Mouse (Mus musculus) thymus, adult 18-20 months (tissue): ENCODE results near the gene Cx3cr1.
"Not testable (repeated sequence)": the region's sequence is repeated elsewhere in the genome, so short reads cannot be mapped to it uniquely, and the experiment has no call there.

Experiments
- DNase-seq, 2 experiments: peaks; one replicate each; pipeline ENCODE4 v3.0.0; 2022; ENCODE audit warnings: mixed read lengths in 2 of 2

Cx3cr1 gene

GRCm38 (mm10) chr9:120069779-120070178, at the start of gene Cx3cr1:
Gene Cx3cr1 (minus strand): TSS chr9:120069879.
- no peak for DNase-seq

- no peak for DNase-seq
These were observed 48.5 kb upstream of the Cx3cr1 start for GRCm38 (mm10) chr9:120118212-120118611.

GRCm38 (mm10) chr9:120116184-120116624, 46.5 kb upstream of the Cx3cr1 start:
- no peak for DNase-seq

GRCm38 (mm10) chr9:120115580-120115979, 45.9 kb upstream of the Cx3cr1 start:
- DNase-seq = no peak

- DNase-seq = no peak
These were observed 45.1 kb upstream of the Cx3cr1 start for GRCm38 (mm10) chr9:120114789-120115151.

- DNase-seq = no peak
These were observed 44.5 kb upstream of the Cx3cr1 start for GRCm38 (mm10) chr9:120114051-120114788.

GRCm38 (mm10) chr9:120113456-120113855, 43.8 kb upstream of the Cx3cr1 start:
- DNase-seq = no peak

GRCm38 (mm10) chr9:120112472-120112871, 42.8 kb upstream of the Cx3cr1 start:
- no peak for DNase-seq

- no peak for DNase-seq
These were observed 41.7 kb upstream of the Cx3cr1 start for GRCm38 (mm10) chr9:120111156-120111945.

GRCm38 (mm10) chr9:120110211-120111018, 40.7 kb upstream of the Cx3cr1 start, which contains the start of gene Slc25a38:
Gene Slc25a38 (plus strand): TSS chr9:120110374.
- peak; percentile 92 for DNase-seq

- not testable (repeated sequence) for DNase-seq
These were observed 39.3 kb upstream of the Cx3cr1 start for GRCm38 (mm10) chr9:120108953-120109352.

- no peak for DNase-seq
These were observed 31.5 kb upstream of the Cx3cr1 start for GRCm38 (mm10) chr9:120101165-120101564.

GRCm38 (mm10) chr9:120099304-120099703, 29.6 kb upstream of the Cx3cr1 start:
- no peak for DNase-seq

- no peak for DNase-seq
These were observed 29.0 kb upstream of the Cx3cr1 start for GRCm38 (mm10) chr9:120098682-120099081.

GRCm38 (mm10) chr9:120095886-120096285, 26.2 kb upstream of the Cx3cr1 start:
- no peak for DNase-seq

GRCm38 (mm10) chr9:120093701-120094100, 24.0 kb upstream of the Cx3cr1 start:
- no peak for DNase-seq

GRCm38 (mm10) chr9:120091696-120092238, 22.1 kb upstream of the Cx3cr1 start, which contains the start of gene Ccr8:
Gene Ccr8 (plus strand): TSS chr9:120092114.
- DNase-seq = no peak

GRCm38 (mm10) chr9:120091086-120091485, 21.4 kb upstream of the Cx3cr1 start:
- DNase-seq = no peak

- DNase-seq = no peak
These were observed 19.4 kb upstream of the Cx3cr1 start for GRCm38 (mm10) chr9:120089125-120089524.

- no peak for DNase-seq
These were observed 14.7 kb upstream of the Cx3cr1 start for GRCm38 (mm10) chr9:120084406-120084805.

GRCm38 (mm10) chr9:120083158-120083894, 13.6 kb upstream of the Cx3cr1 start:
- DNase-seq = no peak

- DNase-seq = no peak
These were observed 13.0 kb upstream of the Cx3cr1 start for GRCm38 (mm10) chr9:120082691-120083090.
